Mouse (Mus musculus) hindbrain, embryonic 14.5 days (tissue): ENCODE results near the gene Tmem161a. TPM values are rescaled to one million over a fixed set of nuclear protein-coding genes. Genes with fewer than 3 reads are reported as not detected.
A peak's percentile ranks its signal among the peaks of the same experiment; 100 is the strongest.
"Not testable (repeated sequence)": the region's sequence is repeated elsewhere in the genome, so short reads cannot be mapped to it uniquely, and the experiment has no call there.

Experiments used
- ATAC-seq: fragments of 200-750 bp; cut with Nextera tagmentation; 2 replicates; pipeline ENCODE4 v1.8.0; 2017; ENCODE audit warnings: moderate number of reproducible peaks, mild to moderate bottlenecking, moderate TSS enrichment, moderate library complexity; ENCODE audit not compliant: low FRiP score
- DNase-seq: peaks from one replicate; pipeline ENCODE4 v3.0.0-alpha.2; 2015; ENCODE audit warnings: low spot score
- H3K27ac ChIP-seq: fragments of 300-500 bp; sonication (generic); 2 replicates; pipeline ENCODE4 v1.5.1; 2014; ENCODE audit warnings: mild to moderate bottlenecking, moderate library complexity
- H3K27me3 ChIP-seq: fragments of 300-500 bp; sonication (generic); 2 replicates; pipeline ENCODE4 v1.6.1; 2014; ENCODE audit warnings: mild to moderate bottlenecking, low read length, mixed read lengths; ENCODE audit not compliant: control insufficient read depth, insufficient read depth
- H3K36me3 ChIP-seq: fragments of 300-500 bp; sonication (generic); replicated peaks from 2 replicates; pipeline ENCODE4 v1.6.1; 2014; ENCODE audit not compliant: control insufficient read depth, insufficient read depth
- H3K4me1 ChIP-seq: fragments of 300-500 bp; sonication (generic); replicated peaks from 2 replicates; pipeline ENCODE4 v1.6.1; 2014; ENCODE audit warnings: antibody characterized with exemption, low read length, mixed read lengths; ENCODE audit not compliant: control insufficient read depth, insufficient read depth
- H3K4me2 ChIP-seq: fragments of 300-500 bp; sonication (generic); replicated peaks from 2 replicates; pipeline ENCODE4 v1.6.1; 2014; ENCODE audit warnings: mild to moderate bottlenecking, moderate library complexity
- H3K4me3 ChIP-seq: fragments of 300-500 bp; sonication (generic); replicated peaks from 2 replicates; pipeline ENCODE4 v1.5.1; 2014; ENCODE audit warnings: mild to moderate bottlenecking, low read length
- H3K9ac ChIP-seq: fragments of 300-500 bp; sonication (generic); 2 replicates; pipeline ENCODE4 v1.6.1; 2014
- H3K9me3 ChIP-seq: fragments of 300-500 bp; sonication (generic); 2 replicates; pipeline ENCODE4 v1.6.1; 2016; ENCODE audit warnings: low read length; ENCODE audit not compliant: control insufficient read depth
- WGBS: fragments of 180-500 bp; shearing (Covaris S2); extraction: QIAGEN DNeasy Blood & Tissue Kit; methylation state at CpG from one replicate; pipeline ENCODE4 v1.1.7; 2014; 5-methylcytosine and 5-hydroxymethylcytosine counted together
- polyA plus RNA-seq: library from polyadenylated mRNA; unstranded; fragments of >200 nt; fragmentation: Nextera tagmentation; extraction: Ambion mirVana; gene quantifications from 2 replicates; pipeline ENCODE4 v1.2.1, GENCODE M21; 2014

Gene Tmem161a
- polyA plus RNA-seq, 1 experiment from 2014 or later = 39.9 TPM

- Histone ChIP-seq H3K4me3 (peak overlapping the region; percentile 79), H3K9ac (peak overlapping the region; percentile 72), H3K9me3 (no peaks in the 10 kb centered on the region), H3K4me1 (peaks cover 9% of the 10 kb centered on the region; the same call in 1 of the 2 replicates), H3K27ac (peak overlapping the region; percentile 58; the same call in 1 of the 2 replicates), H3K4me2 (peak overlapping the region; percentile 93), H3K27me3 (peaks cover 13% of the 10 kb centered on the region), H3K36me3 (no peaks in the 10 kb centered on the region)
- no peak for DNase-seq
- ATAC-seq = peak; percentile 2; the same call in 1 of the 2 replicates
- 2% methylated on average over 30 of the region's 31 CpGs for WGBS
Observed at GRCm38 (mm10) chr8:70211726-70212111, 39.6 kb downstream of the Tmem161a start.

DNA sequence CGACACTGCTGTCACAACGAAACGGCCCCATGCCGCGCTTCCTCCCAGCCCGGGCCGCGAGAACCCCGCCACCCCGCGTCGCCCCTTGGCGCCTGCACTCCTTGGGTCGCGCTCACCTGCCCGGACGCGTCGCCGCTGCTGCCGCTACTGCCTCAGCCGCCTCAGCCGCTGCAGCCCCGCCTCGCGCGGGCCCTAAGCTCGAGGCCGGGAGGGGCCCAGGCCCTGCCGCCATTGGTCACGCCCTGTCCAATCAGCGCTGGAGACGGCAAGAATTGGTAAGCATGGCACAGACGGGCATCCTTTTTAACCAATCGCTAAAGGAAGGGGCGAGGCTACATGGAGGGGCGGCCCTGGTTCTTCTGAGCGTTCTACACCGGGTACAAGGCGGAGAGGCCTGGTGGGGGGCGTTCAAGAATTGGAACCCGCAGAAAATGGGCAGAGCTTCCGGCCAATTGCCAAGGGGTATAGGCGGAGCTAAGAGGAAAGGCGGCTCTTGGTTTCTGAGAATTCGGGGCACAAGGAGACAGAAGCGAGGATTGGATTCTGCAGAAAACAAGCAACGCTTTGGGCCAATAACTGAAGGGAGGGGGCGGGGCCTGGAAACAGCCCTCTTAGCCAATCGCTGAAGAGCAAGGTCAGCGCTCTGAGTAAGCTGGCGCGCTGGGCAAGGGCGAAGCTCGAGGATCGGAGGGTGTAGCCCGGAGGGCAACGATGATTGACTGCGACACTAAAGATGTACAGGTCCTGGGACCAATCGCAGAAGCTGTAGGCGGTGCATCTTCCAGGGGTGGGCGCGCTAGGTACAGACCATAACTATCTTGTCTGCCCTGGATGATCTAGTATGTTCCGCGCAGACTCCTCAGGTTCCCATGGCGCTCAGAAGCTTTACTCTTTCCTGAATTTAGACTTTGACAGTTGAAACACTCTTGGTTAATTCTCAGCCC lies 40.2 kb downstream of the Tmem161a start, which contains the start of gene Slc25a42:
TSS of gene Slc25a42 (minus strand) at position 194 of the 944 bp plus-strand sequence.
- Histone ChIP-seq H3K36me3 (no peaks in the 10 kb centered on the region), H3K9ac (peak within 1 kb of the TSS; percentile 72), H3K4me1 (peaks cover 9% of the 10 kb centered on the region; the same call in 1 of the 2 replicates), H3K9me3 (no peaks in the 10 kb centered on the region), H3K27me3 (peaks cover 13% of the 10 kb centered on the region), H3K27ac (peak within 1 kb of the TSS; percentile 58), H3K4me3 (peak within 1 kb of the TSS; percentile 79), H3K4me2 (peak within 1 kb of the TSS; percentile 93)
- ATAC-seq (peak; percentile 99), DNase-seq (peak; percentile 96)
- under 1% methylated on average over 62 of the region's 66 CpGs for WGBS

GRCm38 (mm10) chr8:70214411-70214810 lies 42.3 kb downstream of the Tmem161a start:
- H3K36me3 ChIP-seq = no peaks in the 10 kb centered on the region
- H3K4me2 ChIP-seq = no peak overlapping the region
- H3K9ac ChIP-seq = no peak overlapping the region
- 71% methylated on average over 3 of the region's 3 CpGs for WGBS
- peaks cover 9% of the 10 kb centered on the region; the same call in 1 of the 2 replicates for H3K4me1 ChIP-seq
- DNase-seq (no peak), ATAC-seq (no peak)
- H3K9me3 ChIP-seq = no peaks in the 10 kb centered on the region
- no peak overlapping the region for H3K27ac ChIP-seq
- H3K27me3 ChIP-seq = peaks cover 13% of the 10 kb centered on the region
- H3K4me3 ChIP-seq = no peak overlapping the region

DNA sequence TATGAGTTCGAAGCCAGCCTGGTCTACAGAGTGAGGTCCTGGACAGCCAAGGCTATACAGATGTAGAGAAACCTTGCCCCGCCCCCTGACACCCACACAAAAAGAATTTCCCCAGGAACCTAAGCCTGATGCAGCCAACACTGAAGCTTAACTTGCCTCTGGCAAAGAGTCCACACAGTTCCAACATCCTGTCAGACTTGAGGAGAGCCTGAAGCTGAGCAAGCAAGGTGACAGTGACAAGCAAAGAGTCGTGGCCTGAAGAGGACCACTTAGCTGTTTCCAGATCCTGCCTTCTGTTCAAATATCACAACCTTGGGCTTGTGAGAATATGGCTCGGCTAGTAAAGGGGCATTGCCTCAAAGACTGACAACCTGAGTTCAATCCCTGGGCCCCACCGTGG lies 42.9 kb downstream of the Tmem161a start:
- ATAC-seq (no peak), DNase-seq (no peak)
- H3K27me3 ChIP-seq = peaks cover 11% of the 10 kb centered on the region
- 83% methylated on average over 5 of the region's 5 CpGs for WGBS
- H3K9ac ChIP-seq = no peak overlapping the region
- H3K36me3 ChIP-seq = no peaks in the 10 kb centered on the region
- H3K4me2 ChIP-seq = no peak overlapping the region
- no peak overlapping the region for H3K27ac ChIP-seq
- no peak overlapping the region for H3K4me3 ChIP-seq
- peaks cover 9% of the 10 kb centered on the region; the same call in 1 of the 2 replicates for H3K4me1 ChIP-seq
- no peaks in the 10 kb centered on the region for H3K9me3 ChIP-seq

GRCm38 (mm10) chr8:70216161-70216560 lies 44.0 kb downstream of the Tmem161a start:
- WGBS = 74% methylated on average over 3 of the region's 3 CpGs
- H3K4me1 ChIP-seq, DNase-seq, H3K36me3 ChIP-seq, H3K4me3 ChIP-seq, ATAC-seq, H3K27me3 ChIP-seq, H3K9ac ChIP-seq, H3K4me2 ChIP-seq, H3K9me3 ChIP-seq, H3K27ac ChIP-seq: not testable (repeated sequence)

GRCm38 (mm10) chr8:70216566-70216965 lies 44.4 kb downstream of the Tmem161a start:
- Histone ChIP-seq H3K9me3 (no peaks in the 10 kb centered on the region), H3K4me2 (no peak overlapping the region), H3K4me1 (peaks cover 6% of the 10 kb centered on the region; the same call in 1 of the 2 replicates), H3K27ac (no peak overlapping the region), H3K9ac (no peak overlapping the region), H3K36me3 (peaks cover 6% of the 10 kb centered on the region; the same call in 1 of the 2 replicates), H3K27me3 (no peaks in the 10 kb centered on the region), H3K4me3 (no peak overlapping the region)
- DNase-seq = no peak
- ATAC-seq = no peak
- 70% methylated on average over 1 of the region's 1 CpGs for WGBS

DNA sequence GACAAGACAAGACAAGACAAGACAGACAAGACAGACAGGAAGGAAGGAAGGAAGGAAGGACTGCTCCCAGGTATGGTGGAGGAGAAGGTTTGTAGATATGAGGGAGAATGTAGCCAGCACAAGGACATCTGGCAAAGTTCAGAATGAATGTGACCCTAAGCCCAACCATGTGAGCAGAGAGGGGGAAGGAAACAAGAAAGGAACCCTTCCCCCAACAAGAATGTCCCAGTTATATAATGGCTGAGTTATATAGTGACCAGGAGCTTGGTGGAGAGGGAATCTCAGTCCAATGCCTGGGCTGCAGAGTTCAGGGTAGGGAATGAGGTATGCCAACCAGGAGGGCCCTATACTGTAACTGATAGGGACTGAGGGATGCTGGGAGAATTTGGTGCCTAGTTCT lies 45.3 kb downstream of the Tmem161a start:
- H3K4me3 ChIP-seq = no peak overlapping the region
- H3K4me1 ChIP-seq = 0 out of 2 replicates have a peak, but pooled peaks cover 4% of the 10 kb centered on the region
- DNase-seq = no peak
- no peak overlapping the region for H3K27ac ChIP-seq
- no peak for ATAC-seq
- H3K4me2 ChIP-seq = no peak overlapping the region
- H3K9ac ChIP-seq = no peak overlapping the region
- no peaks in the 10 kb centered on the region for H3K27me3 ChIP-seq
- peaks cover 15% of the 10 kb centered on the region for H3K36me3 ChIP-seq
- no peaks in the 10 kb centered on the region for H3K9me3 ChIP-seq

DNA sequence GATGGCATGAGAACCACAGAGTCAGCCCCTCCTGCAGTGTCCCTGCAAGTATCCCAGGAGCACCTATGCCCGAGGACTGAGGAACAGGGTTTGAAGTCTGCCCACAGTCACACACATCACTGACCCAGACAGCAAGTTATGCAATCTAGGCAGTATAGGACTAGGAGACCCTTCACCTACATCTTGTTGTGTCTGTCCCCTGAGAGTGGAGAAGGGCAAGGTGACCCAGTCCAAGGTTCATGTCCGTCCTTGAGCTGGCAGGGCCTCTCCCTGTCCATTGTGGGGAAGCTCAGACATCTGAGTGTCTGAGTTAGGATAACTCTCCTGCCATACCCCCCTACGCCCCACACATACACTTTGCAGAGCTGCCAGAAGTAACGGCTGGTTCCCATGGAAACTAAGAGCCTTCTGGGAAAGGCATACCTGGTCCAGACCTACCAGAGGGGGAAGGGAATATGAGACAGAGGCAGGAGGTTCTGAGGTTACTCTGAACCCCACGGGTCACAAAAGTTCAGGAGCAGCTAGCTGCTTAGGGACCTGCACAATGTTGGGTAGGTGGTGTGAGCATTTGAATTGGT lies 47.0 kb downstream of the Tmem161a start:
- no peaks in the 10 kb centered on the region for H3K9me3 ChIP-seq
- H3K27ac ChIP-seq = no peak overlapping the region
- H3K27me3 ChIP-seq = no peaks in the 10 kb centered on the region
- no peak overlapping the region for H3K4me3 ChIP-seq
- peaks cover 31% of the 10 kb centered on the region for H3K36me3 ChIP-seq
- no peak overlapping the region for H3K4me2 ChIP-seq
- no peak overlapping the region for H3K9ac ChIP-seq
- ATAC-seq (no peak), DNase-seq (no peak)
- H3K4me1 ChIP-seq = no peaks in the 10 kb centered on the region
- WGBS = 64% methylated on average over 5 of the region's 5 CpGs

DNA sequence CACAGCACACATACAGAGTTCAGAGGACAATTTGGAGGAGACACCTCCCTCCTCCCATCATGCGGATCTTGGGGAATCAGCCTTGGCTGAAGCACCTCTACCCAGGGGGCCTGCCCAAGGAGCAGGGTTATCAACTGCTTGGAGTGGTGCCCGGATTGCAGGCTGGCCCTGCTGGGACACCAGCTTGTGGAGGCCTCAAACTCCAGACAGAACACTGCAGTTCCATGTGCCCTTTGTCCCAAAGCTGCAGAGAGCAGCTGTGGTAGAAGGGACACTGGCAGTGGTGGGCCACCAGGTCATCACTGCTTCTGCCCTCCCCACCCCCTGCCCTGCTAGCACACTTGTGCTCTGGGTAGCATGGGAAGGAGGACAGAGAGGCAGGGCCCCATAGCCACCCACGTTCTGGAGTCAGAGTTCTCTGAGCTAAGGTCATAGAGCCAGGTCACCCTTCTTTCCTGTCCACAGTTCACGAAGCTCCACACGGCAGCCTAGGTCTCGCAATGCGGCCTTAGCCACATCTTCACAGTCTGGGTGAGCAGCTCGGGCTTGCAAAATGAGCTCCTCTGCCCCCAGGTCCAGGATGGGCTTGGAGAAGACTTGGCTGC lies 48.2 kb downstream of the Tmem161a start:
- H3K4me2 ChIP-seq = no peak overlapping the region
- no peak overlapping the region for H3K9ac ChIP-seq
- peaks cover 43% of the 10 kb centered on the region for H3K36me3 ChIP-seq
- ATAC-seq (no peak), DNase-seq (no peak)
- 73% methylated on average over 8 of the region's 8 CpGs for WGBS
- H3K4me1 ChIP-seq = no peaks in the 10 kb centered on the region
- H3K27me3 ChIP-seq = no peaks in the 10 kb centered on the region
- no peak overlapping the region for H3K27ac ChIP-seq
- H3K9me3 ChIP-seq = no peaks in the 10 kb centered on the region
- H3K4me3 ChIP-seq = no peak overlapping the region
